Mouse (Mus musculus) embryonic facial prominence, embryonic 11.5 days (tissue): Measurements from ENCODE around the gene Hoxc13. TPM values are rescaled to one million over a fixed set of nuclear protein-coding genes. Genes with fewer than 3 reads are reported as not detected.

ENCODE experiments used
- ATAC-seq: fragments of 200-750 bp; cut with Nextera tagmentation; replicated peaks from 2 replicates; pipeline ENCODE4 v1.8.0; 2017; ENCODE audit warnings: low read depth; ENCODE audit not compliant: insufficient number of reproducible peaks, low FRiP score, low TSS enrichment
- DNase-seq: peaks from one replicate; pipeline ENCODE4 v3.0.0-alpha.2; 2015; ENCODE audit warnings: low spot score
- H3K27ac ChIP-seq: fragments of 300-500 bp; sonication (generic); replicated peaks from 2 replicates; pipeline ENCODE4 v1.5.1; 2014; ENCODE audit warnings: mild to moderate bottlenecking, low read depth, low read length, control low read depth
- H3K27me3 ChIP-seq: fragments of 300-500 bp; sonication (generic); 2 replicates; pipeline ENCODE4 v1.6.1; 2014; ENCODE audit warnings: mild to moderate bottlenecking, low read length, moderate library complexity, mixed read lengths; ENCODE audit not compliant: control insufficient read depth, insufficient read depth
- H3K36me3 ChIP-seq: fragments of 300-500 bp; sonication (generic); replicated peaks from 2 replicates; pipeline ENCODE4 v1.6.1; 2014; ENCODE audit warnings: low read depth, mild to moderate bottlenecking, low read length, moderate library complexity, mixed read lengths; ENCODE audit not compliant: control insufficient read depth, insufficient read depth
- H3K4me1 ChIP-seq: fragments of 300-500 bp; sonication (generic); 2 replicates; pipeline ENCODE4 v1.6.1; 2014; ENCODE audit warnings: low read length, mixed read lengths; ENCODE audit not compliant: control insufficient read depth, insufficient read depth
- H3K4me2 ChIP-seq: fragments of 300-500 bp; sonication (generic); 2 replicates; pipeline ENCODE4 v1.6.1; 2014; ENCODE audit warnings: low read depth, mild to moderate bottlenecking, control low read depth, low read length, moderate library complexity
- H3K4me3 ChIP-seq: fragments of 300-500 bp; sonication (generic); 2 replicates; pipeline ENCODE4 v1.5.1; 2014; ENCODE audit warnings: low read depth, low read length, control low read depth
- H3K9ac ChIP-seq: fragments of 300-500 bp; sonication (generic); replicated peaks from 2 replicates; pipeline ENCODE4 v1.6.1; 2014; ENCODE audit warnings: mild to moderate bottlenecking, control low read depth, low read length
- H3K9me3 ChIP-seq: fragments of 300-500 bp; sonication (generic); replicated peaks from 2 replicates; pipeline ENCODE4 v1.6.1; 2016; ENCODE audit warnings: mild to moderate bottlenecking, low read length, inconsistent platforms, mixed read lengths; ENCODE audit not compliant: control insufficient read depth
- WGBS: fragments of 180-500 bp; shearing (Covaris S2); extraction: QIAGEN DNeasy Blood & Tissue Kit; methylation state at CpG from one replicate; pipeline ENCODE4 v1.1.7; 2014; 5-methylcytosine and 5-hydroxymethylcytosine counted together
- polyA plus RNA-seq: library from polyadenylated mRNA; unstranded; fragments of >200 nt; fragmentation: Nextera tagmentation; extraction: Ambion mirVana; gene quantifications from 2 replicates; pipeline ENCODE4 v1.2.1, GENCODE M21; 2014

Gene Hoxc13
- polyA plus RNA-seq, 1 experiment from 2014 or later, result 0.17 TPM

GRCm38 (mm10) chr15:102963671-102964640 is 43.1 kb downstream of the Hoxc13 start:
- DNase-seq, result no peak
- Histone ChIP-seq H3K27me3 (peaks cover 86% of the 10 kb centered on the region), H3K27ac (no peak overlapping the region), H3K9ac (no peak overlapping the region), H3K4me1 (no peaks in the 10 kb centered on the region), H3K36me3 (no peaks in the 10 kb centered on the region), H3K4me3 (no peak overlapping the region), H3K4me2 (no peak overlapping the region), H3K9me3 (no peaks in the 10 kb centered on the region)
- WGBS, result under 1% methylated on average over 28 of the region's 28 CpGs
- no peak for ATAC-seq

GRCm38 (mm10) chr15:102965003-102965891 is 44.3 kb downstream of the Hoxc13 start:
- 1% methylated on average over 26 of the region's 26 CpGs for WGBS

GRCm38 (mm10) chr15:102965892-102966775 is 45.2 kb downstream of the Hoxc13 start:
- H3K4me2 ChIP-seq, result no peak overlapping the region
- H3K4me3 ChIP-seq, result no peak overlapping the region

More at GRCm38 (mm10) chr15:102965003-102965891, 44.3 kb downstream of the Hoxc13 start:
- no peaks in the 10 kb centered on the region for H3K9me3 ChIP-seq
- H3K4me3 ChIP-seq, result no peak overlapping the region
- H3K9ac ChIP-seq, result no peak overlapping the region
- H3K4me1 ChIP-seq, result no peaks in the 10 kb centered on the region
- ATAC-seq, result no peak
- peaks cover 89% of the 10 kb centered on the region for H3K27me3 ChIP-seq
- no peak overlapping the region for H3K4me2 ChIP-seq
- H3K27ac ChIP-seq, result no peak overlapping the region
- no peak for DNase-seq
- no peaks in the 10 kb centered on the region for H3K36me3 ChIP-seq

GRCm38 (mm10) chr15:102966776-102967311 is 45.9 kb downstream of the Hoxc13 start, which contains the start of gene Hoxc10:
Gene Hoxc10 (plus strand): TSS chr15:102966796.
- Histone ChIP-seq H3K4me3 (no peak within 1 kb of the TSS), H3K4me2 (no peak within 1 kb of the TSS), H3K9me3 (no peaks in the 10 kb centered on the region), H3K36me3 (no peaks in the 10 kb centered on the region), H3K27me3 (peaks cover 90% of the 10 kb centered on the region), H3K9ac (no peak within 1 kb of the TSS), H3K27ac (no peak within 1 kb of the TSS), H3K4me1 (no peaks in the 10 kb centered on the region)
- DNase-seq (no peak), ATAC-seq (no peak; the same call in 1 of the 2 replicates)
- WGBS, result 1% methylated on average over 27 of the region's 27 CpGs

More at GRCm38 (mm10) chr15:102965892-102966775, 45.2 kb downstream of the Hoxc13 start:
- peaks cover 89% of the 10 kb centered on the region for H3K27me3 ChIP-seq
- no peaks in the 10 kb centered on the region for H3K9me3 ChIP-seq
- H3K9ac ChIP-seq, result no peak overlapping the region
- 3% methylated on average over 28 of the region's 30 CpGs for WGBS
- peak; percentile 88 for DNase-seq
- H3K36me3 ChIP-seq, result no peaks in the 10 kb centered on the region
- no peak overlapping the region for H3K27ac ChIP-seq
- no peaks in the 10 kb centered on the region for H3K4me1 ChIP-seq
- 0 out of 2 replicates have a peak, but pooled peaks have one; percentile 39 for ATAC-seq

- Histone ChIP-seq H3K9me3 (no peaks in the 10 kb centered on the region), H3K27me3 (peaks cover 93% of the 10 kb centered on the region), H3K9ac (no peak within 1 kb of the TSS), H3K4me1 (no peaks in the 10 kb centered on the region), H3K36me3 (no peaks in the 10 kb centered on the region), H3K27ac (no peak within 1 kb of the TSS), H3K4me3 (no peak within 1 kb of the TSS), H3K4me2 (no peak within 1 kb of the TSS)
- DNase-seq (no peak), ATAC-seq (no peak)
- 2% methylated on average over 12 of the region's 12 CpGs for WGBS
These were observed 46.3 kb downstream of the Hoxc13 start, which contains the start of gene Hoxc5 for GRCm38 (mm10) chr15:102967312-102967510. Gene Hoxc5 (plus strand): TSS chr15:102967443.

- no peak for DNase-seq
- 1% methylated on average over 34 of the region's 34 CpGs for WGBS
- Histone ChIP-seq H3K4me3 (no peak overlapping the region), H3K9ac (no peak overlapping the region), H3K27me3 (peaks cover 93% of the 10 kb centered on the region), H3K36me3 (no peaks in the 10 kb centered on the region), H3K4me1 (no peaks in the 10 kb centered on the region), H3K4me2 (no peak overlapping the region), H3K9me3 (no peaks in the 10 kb centered on the region), H3K27ac (no peak overlapping the region)
- ATAC-seq, result no peak
These were observed 46.9 kb downstream of the Hoxc13 start for GRCm38 (mm10) chr15:102967511-102968397.
